Mouse (Mus musculus) fat pad, adult 2 months (tissue): Measurements from ENCODE around the gene Gm6370.
"Not testable (repeated sequence)": the region's sequence is repeated elsewhere in the genome, so short reads cannot be mapped to it uniquely, and the experiment has no call there.

ENCODE experiments used
- DNase-seq: peaks from one replicate; pipeline ENCODE4 v3.0.0-alpha.2; 2011; ENCODE audit warnings: low read depth, low spot score; ENCODE audit errors: extremely low read depth

The Gm6370 gene

GRCm38 (mm10) chr5:146491063-146491462 lies at the start of gene Gm6370:
Gm6370 (plus strand) TSS chr5:146491363.
- not testable (repeated sequence) for DNase-seq

GRCm38 (mm10) chr5:146442767-146443166 lies 48.4 kb upstream of the Gm6370 start:
- no peak for DNase-seq

DNA sequence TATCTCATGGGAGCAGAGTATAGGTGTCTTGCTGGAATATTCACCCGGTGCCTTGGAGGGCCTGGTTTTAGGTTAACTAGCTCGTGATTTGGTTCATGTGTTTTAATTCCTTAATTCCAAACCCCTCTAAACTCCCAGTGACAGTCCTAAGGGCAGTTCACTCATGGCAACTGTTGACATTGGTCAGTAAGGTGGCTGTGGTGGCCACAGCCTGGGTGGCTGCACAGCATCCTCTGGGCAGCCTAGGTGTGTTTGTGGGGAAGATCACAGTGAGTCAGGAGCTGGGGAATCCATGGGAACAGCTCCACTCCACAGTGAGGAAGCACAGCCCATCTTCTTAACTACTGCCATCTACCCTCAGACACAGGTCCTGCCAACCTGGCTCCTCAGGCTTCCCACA lies 44.5 kb upstream of the Gm6370 start:
- DNase-seq: no peak

DNA sequence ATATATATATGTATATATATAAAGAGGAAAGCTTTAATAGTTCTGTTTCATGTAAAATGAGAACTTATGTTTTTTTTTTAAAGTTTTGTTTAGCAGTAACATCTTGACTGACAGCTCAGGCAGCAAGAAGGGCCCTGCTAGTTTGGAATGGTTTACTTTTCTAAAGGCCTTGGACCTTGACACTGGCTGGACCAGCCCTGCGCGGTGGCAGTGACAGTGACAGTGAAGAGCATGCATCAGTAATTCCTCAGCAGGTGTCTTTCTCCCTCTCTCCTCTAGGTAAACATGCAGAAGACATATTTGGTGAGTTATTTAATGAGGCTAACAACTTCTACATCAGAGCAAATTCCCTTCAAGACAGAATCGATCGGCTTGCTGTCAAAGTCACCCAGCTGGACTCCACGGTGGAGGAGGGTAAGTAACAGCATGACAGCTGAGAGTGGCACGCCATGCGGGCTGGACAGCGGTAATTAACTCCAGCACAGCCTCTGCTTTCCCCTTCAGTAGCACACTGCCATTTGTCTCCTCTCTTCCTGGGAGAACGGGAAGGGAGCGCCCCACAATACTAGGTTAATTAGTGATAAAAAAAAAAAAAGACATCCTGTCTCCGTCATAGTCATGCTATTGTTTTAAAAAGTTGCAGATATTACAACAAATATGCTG lies 39.4 kb upstream of the Gm6370 start:
- DNase-seq: no peak

GRCm38 (mm10) chr5:146453556-146453955 lies 37.6 kb upstream of the Gm6370 start:
- no peak for DNase-seq

DNA sequence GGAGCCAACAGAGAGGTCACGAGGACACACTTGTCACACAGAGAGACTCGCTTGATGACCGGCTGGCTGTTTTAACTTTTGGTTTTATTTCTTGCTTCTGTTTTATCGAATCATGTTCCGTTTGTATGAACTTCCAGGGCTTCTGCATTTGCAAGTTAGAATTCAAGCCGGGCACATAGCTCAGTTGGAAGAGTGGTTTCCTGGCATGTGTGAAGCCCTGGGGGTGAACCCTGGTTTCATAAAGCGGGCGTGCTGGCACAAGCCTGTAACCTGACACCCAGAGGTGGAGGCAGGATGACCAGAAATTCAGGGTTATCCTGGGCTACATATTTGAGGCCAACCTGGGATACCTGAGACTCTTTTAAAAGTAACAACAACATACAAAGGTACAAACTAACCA lies 29.6 kb upstream of the Gm6370 start:
- DNase-seq: no peak

- DNase-seq: no peak
Measured at GRCm38 (mm10) chr5:146466663-146467062, 24.5 kb upstream of the Gm6370 start.

- no peak for DNase-seq
Measured at GRCm38 (mm10) chr5:146468311-146468710, 22.9 kb upstream of the Gm6370 start.

DNA sequence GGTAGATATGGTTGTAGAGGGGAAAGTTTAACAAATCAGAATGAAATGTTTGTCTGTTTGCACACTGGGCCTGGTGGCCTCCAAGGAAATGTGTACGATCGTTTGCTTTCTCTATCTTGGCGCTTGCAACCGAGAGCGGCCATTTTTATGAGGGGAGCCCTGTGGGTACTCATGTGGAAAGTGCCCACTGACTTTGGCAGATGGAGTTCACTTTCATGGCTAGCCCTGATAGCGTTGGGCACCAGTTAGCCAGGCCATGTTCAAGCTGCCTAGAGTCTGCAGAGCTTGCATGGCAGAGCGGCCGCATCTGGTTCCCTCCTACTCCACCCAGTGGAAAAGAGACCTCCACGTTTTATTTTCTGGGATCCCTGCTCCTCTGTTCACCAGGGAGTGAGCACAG lies 20.3 kb upstream of the Gm6370 start:
- DNase-seq: no peak

- no peak for DNase-seq
Measured at GRCm38 (mm10) chr5:146471311-146471710, 19.9 kb upstream of the Gm6370 start.

DNA sequence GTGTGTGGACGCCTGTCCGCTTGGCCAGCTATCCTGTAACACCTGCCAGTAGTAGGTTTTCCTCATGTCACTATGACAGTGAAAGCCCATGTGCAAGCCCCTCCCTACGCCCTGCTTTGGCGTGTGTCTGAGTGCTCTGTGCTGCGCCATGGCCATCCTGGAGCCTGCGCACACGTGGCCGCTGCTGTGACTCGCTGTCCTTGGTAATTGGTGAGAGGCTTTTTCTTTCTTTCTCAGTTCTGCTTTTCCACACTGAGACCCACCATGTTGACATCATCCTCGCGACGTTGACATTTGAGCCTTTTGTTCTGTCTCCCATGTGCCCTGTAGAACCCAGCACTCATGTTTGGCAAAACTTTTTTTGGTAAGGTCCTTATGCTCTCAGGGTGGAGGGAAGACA lies 19.3 kb upstream of the Gm6370 start:
- no peak for DNase-seq

DNA sequence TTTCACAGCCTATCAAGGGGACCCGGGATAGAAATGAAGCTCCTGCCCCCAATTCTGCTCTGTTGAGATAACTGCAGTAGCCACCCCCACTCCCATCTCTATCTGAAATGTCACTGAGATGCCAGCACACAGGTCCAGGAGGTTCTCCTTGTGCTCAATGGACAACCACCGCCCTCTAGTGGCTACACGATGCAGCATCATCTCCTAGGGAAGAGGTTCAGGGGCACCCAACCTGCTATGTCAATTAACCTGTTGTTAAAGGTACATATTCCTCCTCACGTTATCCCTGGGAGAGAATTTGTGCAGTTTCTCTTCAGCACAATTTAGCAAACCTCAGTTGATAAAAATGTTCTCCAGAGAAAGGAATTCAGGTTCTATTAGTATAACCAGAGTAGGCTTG lies 11.6 kb upstream of the Gm6370 start:
- not testable (repeated sequence) for DNase-seq

DNA sequence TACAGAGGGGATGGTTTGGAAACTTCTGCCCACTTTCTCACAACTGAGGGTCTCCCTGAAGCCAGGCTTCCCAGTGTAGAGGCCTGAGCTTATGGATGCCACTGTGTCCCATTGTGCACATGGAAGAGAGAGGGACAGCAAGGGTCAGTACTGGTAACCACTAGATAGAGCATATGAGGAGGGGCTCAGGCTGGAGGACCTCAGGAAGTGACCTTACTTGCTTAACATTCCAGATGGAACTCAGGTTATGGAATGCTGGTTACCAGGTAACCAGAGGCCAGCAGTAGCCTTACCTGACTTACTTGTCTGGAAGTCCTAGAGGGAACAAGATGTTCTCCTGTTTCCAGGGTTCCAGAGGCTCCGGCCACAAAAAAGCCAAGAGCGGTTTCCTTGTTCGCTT lies 9.5 kb upstream of the Gm6370 start, which contains the start of gene Gm6408:
Gm6408 (plus strand) TSS at position 301 of the 400 bp plus-strand sequence.
- not testable (repeated sequence) for DNase-seq

GRCm38 (mm10) chr5:146488959-146489358 lies 2.2 kb upstream of the Gm6370 start:
- not testable (repeated sequence) for DNase-seq

DNA sequence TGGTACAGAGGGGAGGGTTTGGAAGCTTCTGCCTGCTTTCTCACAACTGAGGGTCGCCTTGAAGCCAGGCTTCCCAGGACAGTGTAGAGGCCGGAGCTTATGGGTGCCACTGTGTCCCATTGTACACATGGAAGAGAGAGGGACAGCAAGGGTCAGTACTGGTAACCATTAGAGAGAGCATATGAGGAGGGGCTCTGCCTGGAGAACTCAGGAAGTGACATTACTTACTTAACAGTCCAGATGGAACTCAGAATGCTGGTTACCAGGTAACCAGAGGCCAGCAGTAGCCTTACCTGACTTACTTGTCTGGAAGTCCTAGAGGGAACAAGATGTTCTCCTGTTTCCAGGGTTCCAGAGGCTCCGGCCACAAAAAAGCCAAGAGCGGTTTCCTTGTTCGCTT lies 10.9 kb downstream of the Gm6370 start, which contains the start of gene 4930449I24Rik:
4930449I24Rik (plus strand) TSS at position 301 of the 400 bp plus-strand sequence.
- not testable (repeated sequence) for DNase-seq

DNA sequence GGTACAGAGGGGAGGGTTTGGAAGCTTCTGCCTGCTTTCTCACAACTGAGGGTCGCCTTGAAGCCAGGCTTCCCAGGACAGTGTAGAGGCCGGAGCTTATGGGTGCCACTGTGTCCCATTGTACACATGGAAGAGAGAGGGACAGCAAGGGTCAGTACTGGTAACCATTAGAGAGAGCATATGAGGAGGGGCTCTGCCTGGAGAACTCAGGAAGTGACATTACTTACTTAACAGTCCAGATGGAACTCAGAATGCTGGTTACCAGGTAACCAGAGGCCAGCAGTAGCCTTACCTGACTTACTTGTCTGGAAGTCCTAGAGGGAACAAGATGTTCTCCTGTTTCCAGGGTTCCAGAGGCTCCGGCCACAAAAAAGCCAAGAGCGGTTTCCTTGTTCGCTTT lies 22.7 kb downstream of the Gm6370 start, which contains the start of gene Gm3402:
Gm3402 (plus strand) TSS at position 301 of the 400 bp plus-strand sequence.
- not testable (repeated sequence) for DNase-seq

- DNase-seq: not testable (repeated sequence)
Measured at GRCm38 (mm10) chr5:146525501-146525900, 34.3 kb downstream of the Gm6370 start, which contains the start of gene Gm3404. Gm3404 (plus strand) TSS chr5:146525801.

- not testable (repeated sequence) for DNase-seq
Measured at GRCm38 (mm10) chr5:146537347-146537746, 46.2 kb downstream of the Gm6370 start, which contains the start of gene Gm3409. Gm3409 (plus strand) TSS chr5:146537647.
